Mouse (Mus musculus) C2C12 (cell line): ENCODE results near the gene Rab39.

ENCODE experiments used
- CEBPB ChIP-seq: IDR thresholded peaks from one replicate; pipeline ENCODE4 v1.6.1; 2011; ENCODE audit warnings: low read depth, mild to moderate bottlenecking, control low read depth, moderate library complexity
- CTCF ChIP-seq: IDR thresholded peaks from one replicate; pipeline ENCODE4 v1.5.1; 2011; ENCODE audit not compliant: control insufficient read depth, insufficient read depth, insufficient read length
- FOSL1 ChIP-seq: IDR thresholded peaks from one replicate; pipeline ENCODE4 v1.8.0; 2011; ENCODE audit warnings: mild to moderate bottlenecking, low read length; ENCODE audit not compliant: poor library complexity, insufficient read depth, severe bottlenecking
- MYOG ChIP-seq: IDR thresholded peaks from one replicate; pipeline ENCODE4 v1.6.1; 2011; ENCODE audit not compliant: control insufficient read depth, insufficient read length; ENCODE audit errors: extremely low read depth

DNA sequence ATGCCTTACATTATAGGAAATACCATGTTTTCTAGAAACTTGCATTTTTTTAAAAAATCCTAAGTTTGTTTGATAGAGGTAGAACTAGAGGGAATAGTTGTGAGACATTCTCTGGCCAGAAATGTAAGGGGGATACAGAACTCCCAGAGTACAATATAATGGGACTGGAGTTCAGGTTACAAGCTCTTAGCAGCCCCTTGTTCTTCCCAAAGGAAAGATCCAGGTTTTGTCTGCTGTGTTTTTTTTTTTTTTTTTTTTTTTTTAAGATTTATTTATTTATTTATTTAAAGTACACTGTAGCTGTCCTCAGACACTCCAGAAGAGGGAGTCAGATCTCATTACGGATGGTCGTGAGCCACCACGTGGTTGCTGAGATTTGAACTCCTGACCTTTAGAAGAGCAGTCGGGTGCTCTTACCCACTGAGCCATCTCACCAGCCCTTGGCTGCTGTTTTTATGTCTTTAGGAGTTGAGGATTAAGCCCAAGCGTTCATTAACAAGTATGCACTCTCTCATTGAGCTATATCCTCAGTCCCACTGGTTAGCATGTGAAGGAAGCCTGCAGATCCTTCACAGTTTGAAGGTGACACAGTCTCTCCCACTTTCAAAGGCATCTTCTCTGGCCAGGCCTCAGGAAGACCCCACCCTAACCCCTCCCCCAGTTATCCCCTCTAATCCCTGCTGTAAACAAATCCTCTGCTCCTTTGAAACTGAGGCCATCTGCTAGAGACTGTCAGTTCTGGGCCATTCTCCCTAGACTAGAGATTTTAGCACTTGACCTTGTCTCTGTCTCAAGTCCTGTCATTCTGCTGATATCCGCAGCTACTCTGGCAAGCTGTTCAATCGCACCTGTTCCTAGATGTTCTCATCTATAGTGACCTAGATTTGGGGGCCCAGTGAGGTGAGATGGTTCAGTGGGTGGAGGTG, 14.0 kb downstream of the Rab39 start:
- no peak for TF ChIP-seq FOSL1
- TF ChIP-seq CTCF, result no peak
- TF ChIP-seq MYOG, result no peak
- TF ChIP-seq CEBPB, result no peak
